Mouse (Mus musculus): Measurements from ENCODE around the gene Borcs6. TPM values are rescaled to one million over a fixed set of nuclear protein-coding genes. Genes with fewer than 3 reads are reported as not detected.

Gene Borcs6
- polyA plus RNA-seq, 1 experiment from 2014 or later: 7.2 TPM

- Histone ChIP-seq H3K27ac (ENCODE audit: low read length) (peak within 1 kb of the TSS; percentile 90), H3K9ac (ENCODE audit: low read length) (peak within 1 kb of the TSS; percentile 86), H3K4me2 (ENCODE audit: low read depth, low read length) (peak within 1 kb of the TSS; percentile 79), H3K4me3 (replicated peaks; ENCODE audit: low read length) (peak within 1 kb of the TSS; percentile 88), H3K4me1 (ENCODE audit: control insufficient read depth, insufficient read depth, low read length) (peaks cover 12% of the 10 kb centered on the region), H3K9me3 (replicated peaks; ENCODE audit: control insufficient read depth, low read length) (no peaks in the 10 kb centered on the region), H3K36me3 (ENCODE audit: control insufficient read depth, insufficient read depth, low read length) (peaks cover 3% of the 10 kb centered on the region), H3K27me3 (ENCODE audit: control insufficient read depth, insufficient read depth, low read length) (no peaks in the 10 kb centered on the region)
- under 1% methylated on average over 54 of the region's 54 CpGs for WGBS
- ATAC-seq (ENCODE audit: insufficient read depth, low FRiP score): peak; percentile 75
Observed at GRCm38 (mm10) chr11:69045531-69046394, 13.8 kb upstream of the Borcs6 start, which contains the start of gene Aurkb. Gene Aurkb (plus strand): TSS chr11:69045647.

GRCm38 (mm10) chr11:69046395-69046774 lies 13.1 kb upstream of the Borcs6 start:
- Histone ChIP-seq H3K4me2 (ENCODE audit: low read depth, low read length) (peak overlapping the region; percentile 79), H3K27me3 (ENCODE audit: control insufficient read depth, insufficient read depth, low read length) (no peaks in the 10 kb centered on the region), H3K36me3 (ENCODE audit: control insufficient read depth, insufficient read depth, low read length) (peaks cover 6% of the 10 kb centered on the region), H3K27ac (ENCODE audit: low read length) (peak overlapping the region; percentile 90), H3K9me3 (replicated peaks; ENCODE audit: control insufficient read depth, low read length) (no peaks in the 10 kb centered on the region), H3K4me3 (replicated peaks; ENCODE audit: low read length) (peak overlapping the region; percentile 88), H3K4me1 (ENCODE audit: control insufficient read depth, insufficient read depth, low read length) (peaks cover 12% of the 10 kb centered on the region), H3K9ac (ENCODE audit: low read length) (peak overlapping the region; percentile 86)
- ATAC-seq (ENCODE audit: insufficient read depth, low FRiP score): no peak
- WGBS: 4% methylated on average over 9 of the region's 9 CpGs

GRCm38 (mm10) chr11:69047592-69047991 lies 11.9 kb upstream of the Borcs6 start:
- peaks cover 10% of the 10 kb centered on the region for H3K36me3 ChIP-seq (ENCODE audit: control insufficient read depth, insufficient read depth, low read length)
- H3K27ac ChIP-seq (ENCODE audit: low read length): no peak overlapping the region
- no peak overlapping the region for H3K9ac ChIP-seq (ENCODE audit: low read length)
- peaks cover 12% of the 10 kb centered on the region for H3K4me1 ChIP-seq (ENCODE audit: control insufficient read depth, insufficient read depth, low read length)
- 84% methylated on average over 12 of the region's 12 CpGs for WGBS
- no peaks in the 10 kb centered on the region for H3K9me3 ChIP-seq (replicated peaks; ENCODE audit: control insufficient read depth, low read length)
- no peak for ATAC-seq (ENCODE audit: insufficient read depth, low FRiP score)
- peak overlapping the region; percentile 79; the same call in 1 of the 2 replicates for H3K4me2 ChIP-seq (ENCODE audit: low read depth, low read length)
- no peaks in the 10 kb centered on the region for H3K27me3 ChIP-seq (ENCODE audit: control insufficient read depth, insufficient read depth, low read length)
- peak overlapping the region; percentile 1; the same call in 1 of the 2 replicates for H3K4me3 ChIP-seq (replicated peaks; ENCODE audit: low read length)

- Histone ChIP-seq H3K36me3 (ENCODE audit: control insufficient read depth, insufficient read depth, low read length) (peaks cover 10% of the 10 kb centered on the region), H3K27me3 (ENCODE audit: control insufficient read depth, insufficient read depth, low read length) (no peaks in the 10 kb centered on the region), H3K9me3 (replicated peaks; ENCODE audit: control insufficient read depth, low read length) (no peaks in the 10 kb centered on the region), H3K9ac (ENCODE audit: low read length) (no peak overlapping the region; the same call in 1 of the 2 replicates), H3K4me2 (ENCODE audit: low read depth, low read length) (no peak overlapping the region), H3K27ac (ENCODE audit: low read length) (no peak overlapping the region), H3K4me1 (ENCODE audit: control insufficient read depth, insufficient read depth, low read length) (peaks cover 12% of the 10 kb centered on the region), H3K4me3 (replicated peaks; ENCODE audit: low read length) (no peak overlapping the region)
- ATAC-seq (ENCODE audit: insufficient read depth, low FRiP score): no peak
- WGBS: 90% methylated on average over 14 of the region's 14 CpGs
Observed at GRCm38 (mm10) chr11:69048151-69048550, 11.4 kb upstream of the Borcs6 start.

GRCm38 (mm10) chr11:69050748-69051147 lies 8.8 kb upstream of the Borcs6 start:
- H3K27me3 ChIP-seq (ENCODE audit: control insufficient read depth, insufficient read depth, low read length): no peaks in the 10 kb centered on the region
- H3K27ac ChIP-seq (ENCODE audit: low read length): no peak overlapping the region
- WGBS: 88% methylated on average over 8 of the region's 8 CpGs
- H3K36me3 ChIP-seq (ENCODE audit: control insufficient read depth, insufficient read depth, low read length): peaks cover 10% of the 10 kb centered on the region
- no peaks in the 10 kb centered on the region for H3K9me3 ChIP-seq (replicated peaks; ENCODE audit: control insufficient read depth, low read length)
- no peak overlapping the region for H3K4me3 ChIP-seq (replicated peaks; ENCODE audit: low read length)
- H3K4me1 ChIP-seq (ENCODE audit: control insufficient read depth, insufficient read depth, low read length): peaks cover 12% of the 10 kb centered on the region
- no peak for ATAC-seq (ENCODE audit: insufficient read depth, low FRiP score)
- H3K9ac ChIP-seq (ENCODE audit: low read length): no peak overlapping the region
- H3K4me2 ChIP-seq (ENCODE audit: low read depth, low read length): no peak overlapping the region

GRCm38 (mm10) chr11:69051771-69052170 lies 7.7 kb upstream of the Borcs6 start:
- Histone ChIP-seq H3K9me3 (replicated peaks; ENCODE audit: control insufficient read depth, low read length) (no peaks in the 10 kb centered on the region), H3K4me1 (ENCODE audit: control insufficient read depth, insufficient read depth, low read length) (peaks cover 9% of the 10 kb centered on the region), H3K27ac (ENCODE audit: low read length) (no peak overlapping the region), H3K36me3 (ENCODE audit: control insufficient read depth, insufficient read depth, low read length) (peaks cover 10% of the 10 kb centered on the region), H3K4me2 (ENCODE audit: low read depth, low read length) (no peak overlapping the region), H3K27me3 (ENCODE audit: control insufficient read depth, insufficient read depth, low read length) (no peaks in the 10 kb centered on the region), H3K9ac (ENCODE audit: low read length) (no peak overlapping the region), H3K4me3 (replicated peaks; ENCODE audit: low read length) (no peak overlapping the region)
- no peak for ATAC-seq (ENCODE audit: insufficient read depth, low FRiP score)
- 83% methylated on average over 4 of the region's 4 CpGs for WGBS

GRCm38 (mm10) chr11:69052824-69053421 lies 6.6 kb upstream of the Borcs6 start:
- H3K9ac ChIP-seq (ENCODE audit: low read length): no peak overlapping the region
- no peak overlapping the region for H3K27ac ChIP-seq (ENCODE audit: low read length)
- ATAC-seq (ENCODE audit: insufficient read depth, low FRiP score): no peak
- H3K9me3 ChIP-seq (replicated peaks; ENCODE audit: control insufficient read depth, low read length): no peaks in the 10 kb centered on the region
- H3K4me2 ChIP-seq (ENCODE audit: low read depth, low read length): no peak overlapping the region
- peaks cover 10% of the 10 kb centered on the region for H3K36me3 ChIP-seq (ENCODE audit: control insufficient read depth, insufficient read depth, low read length)
- 90% methylated on average over 2 of the region's 2 CpGs for WGBS
- H3K27me3 ChIP-seq (ENCODE audit: control insufficient read depth, insufficient read depth, low read length): no peaks in the 10 kb centered on the region
- peaks cover 5% of the 10 kb centered on the region; the same call in 1 of the 2 replicates for H3K4me1 ChIP-seq (ENCODE audit: control insufficient read depth, insufficient read depth, low read length)
- H3K4me3 ChIP-seq (replicated peaks; ENCODE audit: low read length): no peak overlapping the region

- no peaks in the 10 kb centered on the region for H3K27me3 ChIP-seq (ENCODE audit: control insufficient read depth, insufficient read depth, low read length)
- H3K27ac ChIP-seq (ENCODE audit: low read length): no peak overlapping the region
- H3K36me3 ChIP-seq (ENCODE audit: control insufficient read depth, insufficient read depth, low read length): peaks cover 10% of the 10 kb centered on the region
- no peak overlapping the region for H3K4me3 ChIP-seq (replicated peaks; ENCODE audit: low read length)
- no peak overlapping the region for H3K9ac ChIP-seq (ENCODE audit: low read length)
- peaks cover 6% of the 10 kb centered on the region for H3K4me1 ChIP-seq (ENCODE audit: control insufficient read depth, insufficient read depth, low read length)
- 53% methylated on average over 3 of the region's 3 CpGs for WGBS
- peak; percentile 61; the same call in 1 of the 2 replicates for ATAC-seq (ENCODE audit: insufficient read depth, low FRiP score)
- H3K4me2 ChIP-seq (ENCODE audit: low read depth, low read length): no peak overlapping the region
- no peaks in the 10 kb centered on the region for H3K9me3 ChIP-seq (replicated peaks; ENCODE audit: control insufficient read depth, low read length)
Observed at GRCm38 (mm10) chr11:69053848-69054247, 5.7 kb upstream of the Borcs6 start.

- Histone ChIP-seq H3K36me3 (ENCODE audit: control insufficient read depth, insufficient read depth, low read length) (no peaks in the 10 kb centered on the region), H3K4me2 (ENCODE audit: low read depth, low read length) (peak overlapping the region; percentile 72), H3K4me1 (ENCODE audit: control insufficient read depth, insufficient read depth, low read length) (peaks cover 18% of the 10 kb centered on the region), H3K27me3 (ENCODE audit: control insufficient read depth, insufficient read depth, low read length) (no peaks in the 10 kb centered on the region), H3K9me3 (replicated peaks; ENCODE audit: control insufficient read depth, low read length) (no peaks in the 10 kb centered on the region), H3K27ac (ENCODE audit: low read length) (peak overlapping the region; percentile 75), H3K4me3 (replicated peaks; ENCODE audit: low read length) (peak overlapping the region; percentile 93), H3K9ac (ENCODE audit: low read length) (peak overlapping the region; percentile 95)
- ATAC-seq (ENCODE audit: insufficient read depth, low FRiP score): no peak
- 65% methylated on average over 2 of the region's 2 CpGs for WGBS
Observed at GRCm38 (mm10) chr11:69058265-69058664, 1.3 kb upstream of the Borcs6 start.

Data from stomach, embryonic 16.5 days (tissue).